Mouse (Mus musculus) ES-Bruce4 (cell line): ENCODE measurements at regions not wholly inside any gene's neighbourhood (a gene's known extent, or its start where the extent isn't known, plus 50 kb on each side); places are given as distances from the start of the nearest gene placed in this dataset.

ENCODE experiments used
- H3K27ac ChIP-seq: 2 replicates; pipeline ENCODE4 v1.5.1; 2012; ENCODE audit warnings: low read length, inconsistent platforms; ENCODE audit not compliant: insufficient read depth
- H3K27me3 ChIP-seq: 2 replicates; pipeline ENCODE4 v1.6.1; 2012; ENCODE audit warnings: mild to moderate bottlenecking, low read length, inconsistent platforms; ENCODE audit not compliant: control insufficient read depth, poor library complexity, insufficient read depth, severe bottlenecking
- H3K36me3 ChIP-seq: 2 replicates; pipeline ENCODE4 v1.6.1; 2012; ENCODE audit warnings: inconsistent platforms, mild to moderate bottlenecking, low read length, moderate library complexity; ENCODE audit not compliant: control insufficient read depth, poor library complexity, insufficient read depth, severe bottlenecking
- H3K4me1 ChIP-seq: one replicate; pipeline ENCODE4 v1.8.1; 2011; ENCODE audit warnings: low read length; ENCODE audit not compliant: control insufficient read depth, insufficient read depth
- H3K4me3 ChIP-seq: 2 replicates; pipeline ENCODE4 v1.5.1; 2011; ENCODE audit warnings: low read depth, mild to moderate bottlenecking, low read length
- H3K9ac ChIP-seq: 2 replicates; pipeline ENCODE4 v1.6.1; 2012; ENCODE audit warnings: low read depth, mild to moderate bottlenecking, inconsistent platforms; ENCODE audit not compliant: poor library complexity, severe bottlenecking
- H3K9me3 ChIP-seq: replicated peaks from 2 replicates; pipeline ENCODE4 v1.6.1; 2012; ENCODE audit warnings: mild to moderate bottlenecking, low read length, inconsistent platforms; ENCODE audit not compliant: control insufficient read depth, poor library complexity, insufficient read depth, severe bottlenecking
- CTCF ChIP-seq: IDR thresholded peaks from one replicate; pipeline ENCODE4 v1.8.1; 2011; ENCODE audit warnings: low read depth, low read length
- EP300 ChIP-seq: IDR thresholded peaks from 2 replicates; pipeline ENCODE4 v1.6.1; 2011; ENCODE audit warnings: low read depth, low read length; ENCODE audit not compliant: insufficient read depth
- POLR2A ChIP-seq: IDR thresholded peaks from one replicate; pipeline ENCODE4 v1.8.1; 2011; ENCODE audit warnings: low read length; ENCODE audit not compliant: insufficient read depth

DNA sequence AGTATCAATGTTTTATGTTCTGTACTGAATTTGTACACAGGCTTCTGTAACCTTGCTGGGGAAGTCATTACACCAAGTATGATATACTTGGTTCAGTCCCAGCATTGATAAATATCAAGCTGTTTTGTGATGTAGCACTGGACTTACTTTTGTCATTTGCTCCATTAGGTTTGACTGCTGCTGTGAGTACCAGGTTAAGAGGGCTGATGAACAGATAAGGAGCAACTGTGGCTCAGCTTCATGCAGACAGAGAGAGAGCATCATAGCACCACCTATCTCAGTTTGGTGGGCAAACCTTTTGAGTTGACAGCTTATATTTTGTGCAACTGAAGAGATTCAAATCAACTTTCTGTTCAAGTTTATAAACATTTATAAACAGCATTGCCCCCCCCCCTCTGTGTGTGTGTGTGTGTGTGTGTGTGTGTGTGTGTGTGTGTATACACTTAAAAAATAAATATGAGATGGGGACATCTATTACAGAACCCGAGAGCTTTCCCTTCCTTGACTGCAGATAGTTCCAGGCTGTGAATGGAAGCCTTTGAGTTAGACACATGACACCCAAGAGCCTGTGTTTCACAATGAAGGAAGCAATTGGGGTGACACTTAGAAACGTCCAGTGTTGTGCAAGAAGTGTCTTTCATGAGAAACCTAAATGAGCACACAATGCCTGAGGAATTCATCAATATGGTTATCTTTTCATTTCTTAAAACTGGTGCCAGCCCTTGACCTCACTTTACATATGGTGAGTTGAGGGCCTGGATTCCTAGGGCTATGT, 305.8 kb upstream of the Trib2 start:
- Histone ChIP-seq H3K36me3 (no peaks in the 10 kb centered on the region), H3K4me3 (no peak overlapping the region), H3K4me1 (no peaks in the 10 kb centered on the region), H3K27me3 (no peaks in the 10 kb centered on the region), H3K9me3 (no peaks in the 10 kb centered on the region), H3K9ac (no peak overlapping the region), H3K27ac (no peak overlapping the region)
- TF ChIP-seq POLR2A (no peak), EP300 (no peak), CTCF (no peak)

DNA sequence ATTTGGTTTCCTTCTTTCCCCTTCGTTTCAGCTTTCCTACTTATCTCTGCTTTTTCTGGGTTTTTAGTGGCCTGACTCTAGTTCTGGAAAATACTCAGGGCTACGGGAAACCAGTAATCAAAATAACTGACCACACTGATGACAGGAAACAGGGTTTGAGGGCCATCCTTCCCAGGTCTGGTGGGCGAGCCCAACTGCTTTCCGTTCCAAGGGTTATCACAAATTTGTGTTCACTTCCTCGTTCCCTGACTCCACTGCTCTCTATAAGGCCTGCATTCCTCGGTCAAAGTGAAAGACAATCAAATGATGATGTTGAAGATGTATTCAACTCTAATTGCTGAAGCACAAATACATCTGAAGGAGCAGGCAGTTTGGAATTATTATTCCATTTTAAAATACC, 305.1 kb upstream of the Trib2 start:
- TF ChIP-seq CTCF = no peak
- TF ChIP-seq POLR2A = no peak
- TF ChIP-seq EP300 = no peak
- Histone ChIP-seq H3K9ac (no peak overlapping the region), H3K9me3 (no peaks in the 10 kb centered on the region), H3K27ac (no peak overlapping the region), H3K36me3 (no peaks in the 10 kb centered on the region), H3K4me1 (no peaks in the 10 kb centered on the region), H3K27me3 (no peaks in the 10 kb centered on the region), H3K4me3 (no peak overlapping the region)

DNA sequence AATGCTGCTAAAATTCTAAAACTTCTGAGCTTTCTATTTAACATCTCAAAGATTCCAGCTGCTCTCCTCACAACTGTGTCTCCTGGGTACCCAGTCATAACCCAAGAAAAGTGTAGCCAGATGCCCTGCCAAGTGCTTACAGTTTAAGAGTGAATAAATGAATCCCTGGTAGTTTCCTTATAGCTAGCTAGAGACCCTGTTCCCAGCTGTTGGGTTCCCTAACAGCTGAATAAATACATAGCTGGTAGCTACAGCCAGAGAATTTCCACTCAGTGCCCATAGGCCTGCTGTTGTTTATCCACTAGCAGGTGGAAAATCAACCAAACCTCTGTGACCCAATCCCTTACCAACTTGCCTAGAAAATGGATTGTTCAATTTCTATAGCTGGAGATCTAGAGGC, 302.0 kb upstream of the Trib2 start:
- TF ChIP-seq POLR2A (no peak), EP300 (no peak), CTCF (no peak)
- Histone ChIP-seq H3K9me3 (no peaks in the 10 kb centered on the region), H3K4me3 (no peak overlapping the region), H3K36me3 (no peaks in the 10 kb centered on the region), H3K4me1 (no peaks in the 10 kb centered on the region), H3K9ac (no peak overlapping the region), H3K27ac (no peak overlapping the region), H3K27me3 (no peaks in the 10 kb centered on the region)

DNA sequence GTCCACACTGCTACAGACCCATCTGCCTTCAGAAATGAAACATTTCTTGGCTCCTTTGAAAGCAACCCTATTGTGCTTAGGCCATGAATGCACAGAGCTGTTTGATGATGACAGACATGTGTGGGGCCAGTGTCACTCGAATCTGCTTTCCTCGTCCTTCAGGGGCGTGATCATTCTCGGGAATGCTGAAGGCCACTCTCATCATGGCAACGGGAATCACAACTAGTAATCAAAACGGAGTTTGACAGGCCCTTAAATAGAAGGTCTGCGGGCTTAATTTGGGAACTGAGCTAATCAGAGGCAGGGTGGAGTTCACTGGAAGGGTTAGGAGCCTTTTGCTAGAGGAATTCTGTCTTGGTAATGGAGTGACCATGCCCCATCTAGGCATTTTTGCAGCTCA, 290.2 kb upstream of the Trib2 start:
- no peak for TF ChIP-seq POLR2A
- TF ChIP-seq CTCF = no peak
- TF ChIP-seq EP300 = no peak
- Histone ChIP-seq H3K4me3 (no peak overlapping the region), H3K36me3 (no peaks in the 10 kb centered on the region)

DNA sequence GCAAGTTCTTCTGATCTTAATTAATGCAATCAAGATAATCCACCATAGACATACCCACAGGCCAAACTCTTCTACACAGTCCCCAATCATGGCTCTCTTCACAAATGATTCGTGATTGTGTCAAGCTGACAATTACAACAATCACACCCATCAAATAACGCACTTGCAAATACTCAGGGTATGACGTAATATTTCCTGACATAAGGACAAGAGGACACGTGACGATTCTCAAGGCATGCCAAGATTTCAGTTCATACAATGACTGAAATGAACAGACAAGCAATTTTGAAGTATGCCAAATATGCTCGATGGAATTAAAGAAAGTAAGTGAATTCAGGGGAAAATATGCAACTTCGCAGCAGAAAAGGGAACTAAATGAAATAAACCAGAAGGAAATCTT, 282.1 kb upstream of the Trib2 start:
- H3K4me3 ChIP-seq = no peak overlapping the region
- no peak for TF ChIP-seq CTCF
- H3K9me3 ChIP-seq = no peaks in the 10 kb centered on the region
- H3K4me1 ChIP-seq = no peaks in the 10 kb centered on the region
- no peak overlapping the region for H3K9ac ChIP-seq
- H3K27ac ChIP-seq = no peak overlapping the region
- H3K27me3 ChIP-seq = no peaks in the 10 kb centered on the region
- no peaks in the 10 kb centered on the region for H3K36me3 ChIP-seq

More for the DNA sequence above, 290.2 kb upstream of the Trib2 start:
- Histone ChIP-seq H3K4me1 (no peaks in the 10 kb centered on the region), H3K27me3 (no peaks in the 10 kb centered on the region), H3K27ac (no peak overlapping the region), H3K9ac (no peak overlapping the region), H3K9me3 (no peaks in the 10 kb centered on the region)

DNA sequence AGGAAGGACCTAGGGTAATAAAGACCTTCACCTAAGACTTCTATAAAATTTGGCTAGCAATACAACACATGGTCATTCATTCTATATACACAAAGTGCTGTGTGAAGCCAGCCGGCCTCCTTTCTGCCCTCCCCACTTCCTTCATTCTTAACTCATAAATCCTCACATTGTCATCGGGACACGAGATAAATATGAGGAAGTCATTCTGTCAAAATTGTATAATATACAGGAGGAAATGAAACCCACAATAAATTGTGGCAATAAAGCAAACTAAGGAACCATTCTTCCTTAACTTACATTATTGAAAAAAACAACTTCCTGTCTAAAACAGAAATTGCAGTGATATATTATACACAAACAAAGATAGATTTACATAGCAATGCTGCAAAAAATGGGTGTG, 275.9 kb upstream of the Trib2 start:
- Histone ChIP-seq H3K9me3 (no peaks in the 10 kb centered on the region), H3K4me1 (no peaks in the 10 kb centered on the region), H3K9ac (no peak overlapping the region), H3K36me3 (no peaks in the 10 kb centered on the region), H3K27me3 (no peaks in the 10 kb centered on the region), H3K4me3 (no peak overlapping the region), H3K27ac (no peak overlapping the region)
- TF ChIP-seq POLR2A (no peak), EP300 (no peak), CTCF (no peak)
